Mouse (Mus musculus) ovary, adult 18-20 months (tissue): ENCODE data around the gene Coro1b.

Source experiments
- DNase-seq: peaks from one replicate; pipeline ENCODE4 v3.0.0; 2022; ENCODE audit warnings: low spot score, mixed read lengths

Coro1b gene

GRCm38 (mm10) chr19:4143759-4144268 is 4.6 kb upstream of the Coro1b start, which contains the start of gene Cabp4:
Cabp4 (minus strand) TSS chr19:4144033.
- DNase-seq, result no peak

GRCm38 (mm10) chr19:4144550-4145498 is 3.6 kb upstream of the Coro1b start:
- no peak for DNase-seq

- DNase-seq, result no peak
Observed at GRCm38 (mm10) chr19:4145936-4146335, 2.5 kb upstream of the Coro1b start.

GRCm38 (mm10) chr19:4146366-4147021 is 1.9 kb upstream of the Coro1b start:
- DNase-seq, result no peak

GRCm38 (mm10) chr19:4147022-4147405 is 1.4 kb upstream of the Coro1b start:
- no peak for DNase-seq

- DNase-seq, result no peak
Observed at GRCm38 (mm10) chr19:4147782-4148490, 483 bp upstream of the Coro1b start.

GRCm38 (mm10) chr19:4148819-4149218 is 400 bp downstream of the Coro1b start:
- no peak for DNase-seq

- DNase-seq, result no peak
Observed at GRCm38 (mm10) chr19:4149283-4149682, 864 bp downstream of the Coro1b start.

- DNase-seq, result no peak
Observed at GRCm38 (mm10) chr19:4149764-4150461, 1.5 kb downstream of the Coro1b start.

- no peak for DNase-seq
Observed at GRCm38 (mm10) chr19:4150567-4151487, 2.4 kb downstream of the Coro1b start.

GRCm38 (mm10) chr19:4151488-4151860 is 3.1 kb downstream of the Coro1b start:
- DNase-seq, result no peak

GRCm38 (mm10) chr19:4151898-4152297 is 3.5 kb downstream of the Coro1b start:
- DNase-seq, result no peak

GRCm38 (mm10) chr19:4152445-4153231 is 4.2 kb downstream of the Coro1b start:
- DNase-seq, result no peak

- no peak for DNase-seq
Observed at GRCm38 (mm10) chr19:4153232-4153654, 4.8 kb downstream of the Coro1b start, which contains the start of gene Ptprcap. Ptprcap (plus strand) TSS chr19:4153604.

- no peak for DNase-seq
Observed at GRCm38 (mm10) chr19:4154437-4155222, 6.2 kb downstream of the Coro1b start.

GRCm38 (mm10) chr19:4155223-4156072 is 7.0 kb downstream of the Coro1b start:
- DNase-seq, result no peak

GRCm38 (mm10) chr19:4156073-4156579 is 7.7 kb downstream of the Coro1b start:
- no peak for DNase-seq

GRCm38 (mm10) chr19:4156771-4157170 is 8.4 kb downstream of the Coro1b start:
- no peak for DNase-seq
